ENCODE assay signal across 12 mouse cellular contexts in genomic region chr10:42297954-42298353, GRCm38 (mm10). TPM values are rescaled to one million over a fixed set of nuclear protein-coding genes. Genes with fewer than 3 reads are reported as not detected.
DNase-seq lines count a peak whose midpoint lies in the region; ATAC-seq and TF ChIP-seq lines count a peak whose summit lies in the region.
"Had no signal": no experiment of that assay in that cellular context is flagged by ENCODE, and none has a peak within 500 bp of the region (broad histone marks: within the 10 kb centered on the region; RNA-seq: fewer than 3 reads in every experiment).

No protein-coding gene starts in this region.

- WGBS in heart, postnatal 0 days = 91% methylated on average over 1 of the region's 1 CpGs
- 69% methylated on average over 1 of the region's 1 CpGs for WGBS in bone marrow, adult 2 months
- WGBS in hindbrain, embryonic 12.5 days = 87% methylated on average over 1 of the region's 1 CpGs

- H3K4me1 ChIP-seq in heart, postnatal 0 days (ENCODE audit: control insufficient read depth, insufficient read depth) = 0 out of 2 replicates have a peak, but pooled peaks cover 3% of the 10 kb centered on the region
- H3K4me1 ChIP-seq in bone marrow, adult 2 months (ENCODE audit: control insufficient read depth, insufficient read depth, low read length) = peaks cover 2% of the 10 kb centered on the region; the same call in 1 of the 2 replicates
- H3K4me1 ChIP-seq in hindbrain, embryonic 12.5 days = peaks cover 3% of the 10 kb centered on the region; the same call in 1 of the 2 replicates
- H3K4me1 ChIP-seq: lung, embryonic 15.5 days; midbrain, embryonic 15.5 days had no signal

- no peak overlapping the region for H3K4me2 ChIP-seq in heart, postnatal 0 days (ENCODE audit: low read depth, low read length)
- no peak overlapping the region for H3K4me2 ChIP-seq in hindbrain, embryonic 12.5 days (replicated peaks)
- H3K4me2 ChIP-seq: heart, embryonic 12.5 days; hindbrain, embryonic 14.5 days; lung, embryonic 15.5 days; midbrain, embryonic 15.5 days had no signal

- 0 out of 2 replicates have a peak, but pooled peaks cover 7% of the 10 kb centered on the region for H3K9me3 ChIP-seq in heart, postnatal 0 days (replicated peaks; ENCODE audit: control insufficient read depth, low read length)
- no peaks in the 10 kb centered on the region for H3K9me3 ChIP-seq in hindbrain, embryonic 12.5 days (replicated peaks)
- H3K9me3 ChIP-seq: lung, embryonic 15.5 days; midbrain, embryonic 15.5 days had no signal

- no peaks in the 10 kb centered on the region for H3K27me3 ChIP-seq in heart, postnatal 0 days (ENCODE audit: control insufficient read depth, insufficient read depth, low read length)
- H3K27me3 ChIP-seq in hindbrain, embryonic 12.5 days = no peaks in the 10 kb centered on the region; the same call in 1 of the 2 replicates
- H3K27me3 ChIP-seq: heart, embryonic 12.5 days; lung, embryonic 15.5 days; midbrain, embryonic 15.5 days had no signal

- H3K36me3 ChIP-seq in heart, postnatal 0 days (replicated peaks; ENCODE audit: control insufficient read depth, insufficient read depth, low read length) = no peaks in the 10 kb centered on the region
- no peaks in the 10 kb centered on the region for H3K36me3 ChIP-seq in hindbrain, embryonic 12.5 days
- H3K36me3 ChIP-seq: heart, embryonic 12.5 days; lung, embryonic 15.5 days; midbrain, embryonic 15.5 days had no signal

- peak; percentile 13; the same call in 1 of the 2 replicates for TF ChIP-seq CTCF in heart, postnatal 0 days (IDR thresholded peaks at IDR 0.05; ENCODE audit: low read depth)
- peak; percentile 52; the same call in 1 of the 2 replicates for TF ChIP-seq CTCF in bone marrow, adult 2 months (IDR thresholded peaks at IDR 0.05; ENCODE audit: control insufficient read depth, insufficient read depth, low read length)

- no peak for ATAC-seq in heart, postnatal 0 days (ENCODE audit: insufficient read depth, low read depth)
- ATAC-seq in hindbrain, embryonic 12.5 days (ENCODE audit: low FRiP score) = no peak
- ATAC-seq: midbrain, embryonic 15.5 days had no signal

- no peak overlapping the region for H3K9ac ChIP-seq in heart, postnatal 0 days (replicated peaks; ENCODE audit: low read depth, low read length)
- H3K9ac ChIP-seq in hindbrain, embryonic 12.5 days = no peak overlapping the region
- H3K9ac ChIP-seq: heart, embryonic 12.5 days; hindbrain, embryonic 14.5 days; lung, embryonic 15.5 days; midbrain, embryonic 15.5 days had no signal

- H3K4me3 ChIP-seq in heart, postnatal 0 days (ENCODE audit: low read depth, low read length) = no peak overlapping the region
- H3K4me3 ChIP-seq in bone marrow, adult 2 months (replicated peaks; ENCODE audit: control insufficient read depth, low read depth, low read length) = no peak overlapping the region
- H3K4me3 ChIP-seq in hindbrain, embryonic 12.5 days = no peak overlapping the region
- H3K4me3 ChIP-seq: heart, embryonic 12.5 days; lung, embryonic 15.5 days; midbrain, embryonic 15.5 days had no signal

- no peak overlapping the region for H3K27ac ChIP-seq in heart, postnatal 0 days (ENCODE audit: low read depth)
- H3K27ac ChIP-seq in bone marrow, adult 2 months (ENCODE audit: control insufficient read depth, insufficient read depth, low read depth, low read length, poor library complexity) = no peak overlapping the region
- H3K27ac ChIP-seq in hindbrain, embryonic 12.5 days = no peak overlapping the region
- H3K27ac ChIP-seq: hindbrain, embryonic 14.5 days; lung, embryonic 15.5 days; midbrain, embryonic 15.5 days had no signal

- intact Hi-C loops in left cerebral cortex, postnatal 4 days (cut with DNase I) = loop anchor here (10.0 kb wide), 2 partner anchors 603 to 783 kb away; partner anchors contain the start of gene Cd164

- no peak for TF ChIP-seq EP300 in heart, postnatal 0 days (IDR thresholded peaks at IDR 0.05; ENCODE audit: low read depth)

- TF ChIP-seq POLR2A in bone marrow, adult 2 months (IDR thresholded peaks at IDR 0.05; ENCODE audit: borderline replicate concordance, control insufficient read depth, low read depth, low read length) = no peak

- no peak for DNase-seq in heart, postnatal 0 days (ENCODE audit: low spot score)
- no peak for DNase-seq in heart, adult 8-10 months (ENCODE audit: low spot score)
- DNase-seq in lung, postnatal 36 days = peak; percentile 27
- no peak for DNase-seq in lung, postnatal 10 days
- DNase-seq in left cerebral cortex, postnatal 4 days = no peak
- DNase-seq: thymus, postnatal 25 days had no signal

RNA-seq across cellular contexts. Expression of gene Foxo3, which starts 21.4 kb away (rescaled TPM):
- total RNA-seq in heart, postnatal 0 days (2014; rRNA removed; ENCODE audit: low replicate concordance) = 51.9 and 70.8 TPM in 2 replicates
- polyA plus RNA-seq in heart, postnatal 0 days (2015; fragmentation: Nextera tagmentation; extraction: Ambion mirVana) = 5.4 and 6.5 TPM in 2 replicates
- total RNA-seq in heart, adult 8-10 months (2022) = 10 to 100 TPM; 67.9 to 93.5 (median 80.4) TPM
- polyA plus RNA-seq in bone marrow, adult 2 months (2011; ENCODE audit: insufficient read depth, insufficient read length, low replicate concordance, missing spikeins) = 34.9 and 51.5 TPM in 2 replicates
- 4.2 and 5.0 TPM in 2 replicates for polyA plus RNA-seq in hindbrain, embryonic 12.5 days (2016; fragmentation: Nextera tagmentation; extraction: Ambion mirVana)
- 10 to 100 TPM; 28.8 to 32.6 TPM for total RNA-seq in left cerebral cortex, postnatal 4 days (2021)
